Mouse (Mus musculus): ENCODE results near the gene Fcrl5. TPM values are rescaled to one million over a fixed set of nuclear protein-coding genes. Genes with fewer than 3 reads are reported as not detected.
A peak's percentile ranks its signal among the peaks of the same experiment; 100 is the strongest.
"Not testable (repeated sequence)": the region's sequence is repeated elsewhere in the genome, so short reads cannot be mapped to it uniquely, and the experiment has no call there.

Gene Fcrl5
- not detected for total RNA-seq (2021)

GRCm38 (mm10) chr3:87435479-87435878 lies at the start of gene Fcrl5:
TSS of gene Fcrl5 (plus strand) at chr3:87435773.
- no peak for DNase-seq

- DNase-seq = no peak
These were observed 44.6 kb upstream of the Fcrl5 start for GRCm38 (mm10) chr3:87390935-87391334.

- DNase-seq = no peak
These were observed 36.8 kb upstream of the Fcrl5 start for GRCm38 (mm10) chr3:87398809-87399208.

GRCm38 (mm10) chr3:87399906-87400305 lies 35.7 kb upstream of the Fcrl5 start:
- no peak for DNase-seq

GRCm38 (mm10) chr3:87401321-87401720 lies 34.3 kb upstream of the Fcrl5 start:
- no peak for DNase-seq

- no peak for DNase-seq
These were observed 27.4 kb upstream of the Fcrl5 start for GRCm38 (mm10) chr3:87408171-87408570.

GRCm38 (mm10) chr3:87409196-87409935 lies 26.2 kb upstream of the Fcrl5 start:
- DNase-seq = no peak

GRCm38 (mm10) chr3:87410605-87411004 lies 25.0 kb upstream of the Fcrl5 start:
- no peak for DNase-seq

- peak; percentile 11 to 13 for DNase-seq
These were observed 24.4 kb upstream of the Fcrl5 start for GRCm38 (mm10) chr3:87411150-87411549.

- DNase-seq = no peak
These were observed 14.9 kb upstream of the Fcrl5 start for GRCm38 (mm10) chr3:87420645-87421044.

GRCm38 (mm10) chr3:87422386-87422910 lies 13.1 kb upstream of the Fcrl5 start:
- no peak for DNase-seq

GRCm38 (mm10) chr3:87440586-87440985 lies 5.0 kb downstream of the Fcrl5 start:
- DNase-seq = no peak

- no peak for DNase-seq
These were observed 8.4 kb downstream of the Fcrl5 start for GRCm38 (mm10) chr3:87443968-87444367.

- DNase-seq = no peak
These were observed 29.9 kb downstream of the Fcrl5 start for GRCm38 (mm10) chr3:87465454-87465853.

GRCm38 (mm10) chr3:87467011-87467410 lies 31.4 kb downstream of the Fcrl5 start:
- no peak for DNase-seq

GRCm38 (mm10) chr3:87467416-87467815 lies 31.8 kb downstream of the Fcrl5 start:
- no peak for DNase-seq

- not testable (repeated sequence) for DNase-seq
These were observed 42.4 kb downstream of the Fcrl5 start for GRCm38 (mm10) chr3:87477948-87478347.

- DNase-seq = not testable (repeated sequence)
These were observed 43.0 kb downstream of the Fcrl5 start for GRCm38 (mm10) chr3:87478596-87478995.

- DNase-seq = not testable (repeated sequence)
These were observed 43.7 kb downstream of the Fcrl5 start for GRCm38 (mm10) chr3:87479230-87479629.

- no peak for DNase-seq
These were observed 51.8 kb downstream of the Fcrl5 start for GRCm38 (mm10) chr3:87487392-87487791.

- DNase-seq = no peak
These were observed 52.3 kb downstream of the Fcrl5 start for GRCm38 (mm10) chr3:87487911-87488310.

GRCm38 (mm10) chr3:87498266-87498665 lies 62.7 kb downstream of the Fcrl5 start:
- DNase-seq = no peak

- peak; percentile 56 to 63 for DNase-seq
These were observed 63.5 kb downstream of the Fcrl5 start for GRCm38 (mm10) chr3:87499072-87499471.
